Mouse (Mus musculus) T-cell, adult 66 days (primary cell): ENCODE results near the gene Rps27l. TPM values are rescaled to one million over a fixed set of nuclear protein-coding genes. Genes with fewer than 3 reads are reported as not detected.

Experiments used
- total RNA-seq, 2 experiments: library from RNA; stranded (reverse); gene quantifications; 3 replicates in 1 of 2; 4 replicates in 1 of 2; pipeline ENCODE4 v1.2.4; 2023

The Rps27l gene
- total RNA-seq: 10 to 100 TPM; 45.0 to 61.0 TPM

GRCm38 (mm10) chr9:66945647-66946641 is at the start of gene Rps27l:
Rps27l (plus strand) TSS chr9:66946086.

GRCm38 (mm10) chr9:66919382-66919971 is 26.4 kb upstream of the Rps27l start, which contains the start of gene Rab8b:
Rab8b (minus strand) TSS chr9:66919687.

GRCm38 (mm10) chr9:66975239-66975645 is 29.4 kb downstream of the Rps27l start, which contains the start of gene Lactb:
Lactb (minus strand) TSS chr9:66975484.

Other genes with a start within 250 kb of the Rps27l start
- 1 to 10 TPM; 5.2 to 5.5 TPM for gene Car12, start 232.4 kb upstream of the Rps27l start, total RNA-seq
- under 1 TPM; 0.67 to 0.71 TPM for gene Aph1b, start 150.6 kb upstream of the Rps27l start, total RNA-seq
- gene Gm10647, start 149.0 kb upstream of the Rps27l start, total RNA-seq: not detected
- gene Aph1c, start 111.4 kb upstream of the Rps27l start, total RNA-seq: 1 to 10 TPM; 1.4 to 1.9 TPM
- 10 to 100 TPM; 61.2 to 69.2 TPM for gene Rab8b, start 26.4 kb upstream of the Rps27l start, total RNA-seq
- 10 to 100 TPM; 11.3 to 15.0 TPM for gene Lactb, start 29.4 kb downstream of the Rps27l start, total RNA-seq
- gene Tpm1, start 103.3 kb downstream of the Rps27l start, total RNA-seq: 10 to 100 TPM; 57.8 to 60.0 TPM